Mouse (Mus musculus): ENCODE results near the gene Ttc7.

Gene Ttc7

DNA sequence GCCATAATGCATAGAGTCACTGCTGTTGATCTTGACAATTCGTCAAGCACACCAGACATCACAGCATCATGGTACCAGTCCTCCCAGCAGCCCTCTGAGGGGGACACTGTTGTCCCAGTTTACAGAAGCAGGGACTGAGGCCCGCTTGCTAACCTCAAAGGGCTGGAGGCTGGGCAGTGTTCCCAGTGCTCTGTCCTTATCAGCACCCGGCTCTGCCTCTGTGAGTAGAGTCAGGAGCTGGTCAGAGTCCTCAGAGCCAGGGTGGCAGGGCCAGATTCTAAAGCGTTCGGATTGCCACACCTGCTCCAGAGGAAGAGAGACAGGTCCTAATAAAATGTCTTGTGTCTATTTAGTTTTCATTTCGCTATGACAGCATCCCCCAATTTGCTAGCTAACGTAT is 55.0 kb downstream of the Ttc7 start:
- DNase-seq (ENCODE audit: low read depth, low spot score): no peak

DNA sequence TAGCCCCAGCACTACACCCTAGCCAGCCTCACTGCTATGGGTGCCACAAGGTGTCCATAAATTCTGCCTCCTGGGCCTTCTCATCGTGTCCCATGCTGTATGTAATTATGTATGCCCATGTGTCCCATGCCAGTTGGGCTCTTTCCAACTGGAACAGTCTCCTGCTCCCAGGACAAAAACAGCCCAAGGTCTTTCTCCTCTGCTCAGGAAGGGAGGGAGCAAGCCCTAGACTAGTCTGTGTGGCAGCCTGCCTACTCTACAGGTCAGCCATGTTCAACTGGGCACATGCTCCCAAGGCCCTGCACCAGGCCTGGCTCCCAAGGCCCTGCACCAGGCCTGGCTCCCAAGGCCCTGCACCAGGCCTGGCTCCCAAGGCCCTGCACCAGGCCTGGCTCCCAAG is 56.4 kb downstream of the Ttc7 start:
- DNase-seq (ENCODE audit: low read depth, low spot score): no peak

DNA sequence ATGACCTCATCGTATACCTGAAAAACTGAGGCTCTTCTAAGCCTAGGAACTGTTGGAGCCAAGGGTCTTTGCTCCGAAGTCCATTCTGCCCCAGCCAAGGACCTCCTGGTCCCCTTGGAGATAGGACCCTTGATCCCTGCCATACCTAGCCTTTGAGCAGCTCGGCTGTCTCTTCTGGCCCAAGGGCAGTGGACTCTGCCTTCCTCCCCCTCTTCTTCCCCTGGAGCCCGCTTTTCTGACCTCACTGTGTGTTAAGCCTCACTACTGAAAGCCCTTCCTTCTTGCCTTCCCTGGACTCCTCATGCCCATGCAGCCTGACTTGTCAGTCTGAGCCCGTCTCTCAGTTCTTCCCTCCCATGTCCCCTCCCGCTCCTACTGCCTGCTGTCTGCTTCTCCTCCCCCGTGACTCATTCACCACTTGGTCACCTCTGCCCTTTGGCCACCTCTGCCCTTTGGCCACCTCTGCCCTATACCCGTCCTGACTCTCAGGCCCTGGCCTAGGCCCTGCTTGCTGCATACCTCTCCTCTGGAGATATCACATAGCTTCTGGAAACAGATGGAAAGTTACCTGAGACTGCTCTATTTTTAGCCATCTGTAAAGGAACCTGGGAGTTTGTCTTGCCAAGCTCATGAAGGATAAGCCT is 60.5 kb downstream of the Ttc7 start:
- no peak for DNase-seq (ENCODE audit: low read depth, low spot score)

DNA sequence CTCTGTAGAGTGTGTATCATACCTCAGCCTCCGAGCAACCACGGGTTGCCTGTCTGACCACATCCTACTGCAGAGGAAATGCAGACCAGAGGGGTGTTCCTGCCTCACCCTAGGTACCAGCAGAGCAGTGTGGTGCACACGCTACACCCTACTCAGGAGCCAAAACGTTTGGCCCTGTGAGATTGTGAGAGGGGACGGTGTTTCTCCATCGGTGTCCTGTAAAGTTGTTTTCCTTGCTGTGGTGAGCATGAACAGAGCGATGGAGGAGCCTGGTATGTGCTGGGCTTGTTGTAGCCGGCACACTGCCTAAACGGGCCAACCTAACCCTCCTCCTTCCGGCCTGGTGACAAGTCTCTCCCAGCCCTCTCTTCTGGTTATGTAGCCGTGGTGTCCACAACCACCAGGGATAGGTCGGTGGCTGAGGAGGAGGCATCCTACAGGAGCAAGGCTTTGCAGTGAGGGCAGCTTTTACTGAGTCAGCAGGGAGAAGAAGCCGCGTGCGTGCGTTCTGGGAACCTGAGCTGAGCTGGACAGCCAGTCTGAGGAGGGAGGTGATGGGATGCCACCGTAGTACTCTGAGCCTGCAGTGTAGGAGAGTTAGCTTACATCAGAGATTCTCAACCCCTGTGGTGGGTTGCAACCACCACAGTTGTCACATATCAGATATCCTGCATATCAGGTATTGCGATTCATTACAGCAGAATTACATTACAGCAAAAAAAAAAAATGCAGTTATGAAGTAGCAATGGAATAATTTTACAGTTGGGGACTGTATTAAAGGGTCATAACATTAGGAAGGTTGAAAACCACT is 62.0 kb downstream of the Ttc7 start:
- DNase-seq (ENCODE audit: low read depth, low spot score): no peak

DNA sequence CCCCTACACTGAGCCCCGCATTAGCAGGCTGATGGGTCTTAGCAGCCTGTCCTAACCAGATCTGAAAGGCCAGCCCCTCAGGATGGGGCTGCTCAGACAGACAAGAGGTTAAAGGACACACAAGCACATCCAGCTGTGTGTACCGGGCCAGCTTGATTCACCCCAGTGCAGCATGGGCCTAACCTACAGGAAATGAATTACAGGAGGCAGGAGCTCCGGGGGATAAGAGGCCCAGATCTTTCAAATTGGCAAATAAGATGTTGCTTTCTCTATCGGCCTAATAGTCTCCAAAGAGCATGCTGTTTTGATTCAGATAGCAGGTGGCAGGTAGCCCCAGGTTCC is 62.5 kb downstream of the Ttc7 start:
- no peak for DNase-seq (ENCODE audit: low read depth, low spot score)

DNA sequence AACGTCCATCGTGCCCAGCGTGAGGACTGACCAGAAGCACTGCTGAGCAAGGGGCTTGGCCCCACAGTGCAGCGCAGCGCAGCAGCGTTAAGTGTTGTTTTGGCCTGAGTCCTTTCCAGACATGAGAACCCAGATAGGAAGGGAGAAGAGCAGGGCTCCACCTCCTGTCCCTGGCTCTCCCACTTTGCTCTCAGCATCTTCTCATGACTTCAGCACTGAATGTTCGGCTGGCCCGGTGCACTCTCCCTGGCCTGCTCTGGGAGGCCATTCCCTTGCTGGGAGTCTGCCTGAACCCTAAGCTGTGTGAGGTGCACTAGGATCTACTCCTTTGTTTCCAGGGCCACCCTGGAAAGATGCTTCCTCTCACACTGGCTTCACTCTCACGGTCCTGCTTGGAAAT is 65.7 kb downstream of the Ttc7 start:
- no peak for DNase-seq (ENCODE audit: low read depth, low spot score)

DNA sequence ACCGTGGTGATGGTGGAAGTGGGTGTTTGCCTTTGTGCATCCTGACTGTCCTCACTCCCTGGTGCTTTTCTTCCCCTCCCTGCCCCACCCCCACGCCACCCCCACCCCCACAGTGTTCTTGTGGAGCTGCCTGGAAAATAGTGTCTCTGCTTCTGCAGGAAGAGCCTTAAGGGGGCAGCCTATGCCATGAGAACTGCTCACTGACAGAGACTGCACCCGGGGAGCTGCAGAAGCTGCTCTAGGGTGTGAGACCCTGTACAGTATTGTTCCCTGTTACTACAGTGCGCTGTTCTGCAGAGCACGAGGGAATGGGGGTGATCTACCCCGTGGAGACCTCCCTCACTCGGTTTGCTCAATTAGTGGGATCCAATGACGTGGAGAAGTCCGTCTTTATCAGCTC is 66.4 kb downstream of the Ttc7 start:
- no peak for DNase-seq (ENCODE audit: low read depth, low spot score)

DNA sequence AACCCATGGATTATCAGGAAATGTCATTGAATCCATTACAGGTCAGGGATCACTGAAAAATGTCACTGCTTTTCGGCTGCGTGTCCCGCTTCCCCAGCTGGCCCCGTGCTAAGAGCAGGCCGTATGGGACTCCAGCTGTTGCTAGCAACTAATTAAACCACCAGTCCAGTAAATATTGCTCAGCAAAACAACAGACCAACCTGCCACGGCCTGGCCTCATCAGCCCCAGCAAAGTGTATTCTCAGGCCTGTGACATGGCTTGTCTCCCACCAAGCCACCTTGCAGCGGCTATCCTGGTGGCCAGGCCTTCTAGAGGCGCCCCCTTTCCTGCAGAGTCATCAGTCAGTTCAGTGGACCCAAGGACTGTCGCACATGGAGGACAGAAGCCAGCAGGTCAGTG is 66.9 kb downstream of the Ttc7 start:
- no peak for DNase-seq (ENCODE audit: low read depth, low spot score)

DNA sequence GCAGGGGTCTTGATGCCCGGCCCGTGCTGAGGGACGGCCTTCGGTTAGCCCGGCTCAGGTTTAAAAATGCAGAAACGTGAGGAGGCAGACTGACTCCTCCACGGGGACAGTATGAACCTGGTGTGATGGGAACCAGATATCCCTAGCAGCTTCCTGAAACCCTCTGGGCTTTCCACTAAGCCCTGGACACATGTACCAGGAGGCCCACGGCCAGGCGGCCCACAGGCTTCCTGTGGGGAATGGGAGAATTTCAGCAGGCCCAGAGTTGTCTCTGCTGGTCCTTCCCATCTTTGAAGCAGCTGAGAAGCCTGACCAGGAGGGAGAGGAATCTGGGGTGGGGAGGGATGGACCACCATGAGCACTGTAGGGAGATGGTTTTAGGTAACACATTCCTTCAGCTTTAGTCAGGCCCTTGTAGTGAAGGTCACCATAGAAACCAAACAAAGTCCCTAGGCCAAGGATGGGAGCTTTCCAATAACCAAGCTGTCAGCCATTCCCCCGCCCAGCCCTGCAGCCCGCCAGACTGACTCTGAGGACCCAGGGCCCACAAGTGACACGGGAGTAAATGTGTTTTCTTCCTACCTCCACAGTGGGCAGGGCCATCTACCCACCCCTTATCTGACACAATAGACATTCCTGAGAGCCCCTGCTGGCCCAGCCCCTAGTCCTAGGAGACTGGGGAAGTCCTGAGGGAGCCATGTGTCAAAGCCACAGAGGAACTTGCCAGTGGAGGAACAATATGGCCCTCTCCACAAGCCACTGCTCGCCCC is 68.0 kb downstream of the Ttc7 start:
- DNase-seq (ENCODE audit: low read depth, low spot score): no peak

DNA sequence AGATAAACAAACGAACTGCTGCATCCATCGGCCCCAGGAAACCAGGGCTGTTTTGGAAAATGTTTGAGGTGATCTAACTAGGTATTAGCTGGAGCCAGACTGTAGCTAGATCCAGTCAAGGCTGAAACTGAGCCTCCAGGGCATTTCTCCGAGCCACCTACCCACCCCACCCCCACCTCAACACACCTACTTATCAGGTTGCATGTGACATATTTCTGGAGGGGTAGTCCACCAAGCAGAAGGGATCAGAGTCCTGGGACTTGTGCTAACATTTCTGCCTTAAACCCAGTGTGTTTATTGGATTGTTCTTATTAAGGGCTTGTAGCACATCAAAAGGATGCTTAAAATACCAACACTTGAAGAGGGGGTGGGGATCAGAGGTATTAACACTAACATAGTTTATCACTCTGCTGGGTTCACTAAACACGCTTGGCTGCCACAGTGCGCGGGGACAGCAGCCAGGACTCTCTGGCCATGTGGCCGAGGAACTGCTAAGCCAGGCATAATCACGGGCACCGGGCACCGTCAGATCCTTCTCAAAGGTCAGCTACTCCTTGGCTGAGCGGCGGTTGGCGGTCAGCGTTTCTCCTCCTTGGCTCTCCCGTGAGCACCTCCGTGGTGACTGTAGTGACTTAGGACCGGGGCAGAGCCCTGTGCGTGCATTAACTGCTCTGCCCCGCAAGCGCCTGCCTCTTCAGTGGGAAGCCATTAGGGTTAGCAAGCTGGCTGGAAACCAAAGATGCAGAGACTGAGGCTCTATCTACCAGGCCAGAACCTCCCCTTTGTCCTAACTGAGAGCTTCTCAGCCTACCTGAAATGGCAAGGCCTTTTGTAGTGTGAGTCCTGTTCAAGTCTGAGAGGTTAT is 68.8 kb downstream of the Ttc7 start:
- DNase-seq (ENCODE audit: low read depth, low spot score): no peak

DNA sequence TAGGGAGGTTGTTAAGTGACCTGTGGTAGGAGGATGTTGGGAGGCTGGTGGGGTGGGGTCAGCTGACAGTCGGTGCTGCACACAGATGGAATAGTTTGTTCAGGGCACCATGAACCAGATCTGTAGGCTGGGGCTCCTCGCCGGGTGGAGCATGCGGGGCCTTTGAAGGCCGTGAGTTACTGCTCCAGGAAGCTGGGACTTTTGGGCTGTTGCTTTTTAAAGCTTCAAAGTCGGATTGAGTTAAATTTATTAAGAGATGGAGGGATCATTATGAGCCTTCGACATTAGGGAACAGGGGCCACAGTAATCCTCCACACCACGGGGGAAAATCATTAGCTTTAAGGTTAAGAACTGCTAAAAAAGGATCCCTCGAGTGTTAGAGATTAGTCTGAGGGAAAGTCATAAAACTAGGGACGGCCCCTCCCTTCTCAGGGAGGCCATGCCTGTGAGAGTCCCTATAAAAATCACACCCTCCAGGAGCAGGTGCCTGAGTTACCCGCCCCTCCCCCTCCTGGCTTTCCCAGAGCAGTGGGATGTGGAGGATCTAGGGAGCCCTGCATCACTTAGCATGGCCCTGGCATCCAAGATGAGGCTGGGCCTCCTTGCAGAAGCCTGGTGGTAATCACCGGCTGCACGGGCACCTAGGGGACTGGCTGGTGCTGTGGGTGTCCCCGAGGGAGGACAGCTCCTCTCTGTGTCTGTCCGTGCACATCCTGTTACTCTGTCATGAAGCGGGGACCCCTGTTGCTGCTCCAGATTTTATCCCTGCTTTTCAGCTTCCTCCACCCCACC is 69.6 kb downstream of the Ttc7 start:
- DNase-seq (ENCODE audit: low read depth, low spot score): no peak

DNA sequence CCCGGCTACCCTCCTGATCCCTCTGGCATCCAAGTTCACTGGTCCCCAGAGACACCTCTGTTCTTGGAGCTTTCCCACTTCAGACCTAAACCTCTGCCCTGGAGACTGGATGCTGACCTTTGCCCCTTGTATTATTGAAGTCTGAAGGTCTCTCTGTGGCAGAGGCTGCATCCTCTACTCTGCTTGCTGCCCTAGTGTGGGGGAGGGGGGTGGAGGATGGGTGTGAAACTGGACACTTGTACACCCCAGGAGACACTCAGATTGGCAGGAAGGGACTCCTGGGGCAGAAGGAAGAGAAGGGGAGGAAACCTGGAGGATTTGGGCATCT is 70.2 kb downstream of the Ttc7 start:
- no peak for DNase-seq (ENCODE audit: low read depth, low spot score)

DNA sequence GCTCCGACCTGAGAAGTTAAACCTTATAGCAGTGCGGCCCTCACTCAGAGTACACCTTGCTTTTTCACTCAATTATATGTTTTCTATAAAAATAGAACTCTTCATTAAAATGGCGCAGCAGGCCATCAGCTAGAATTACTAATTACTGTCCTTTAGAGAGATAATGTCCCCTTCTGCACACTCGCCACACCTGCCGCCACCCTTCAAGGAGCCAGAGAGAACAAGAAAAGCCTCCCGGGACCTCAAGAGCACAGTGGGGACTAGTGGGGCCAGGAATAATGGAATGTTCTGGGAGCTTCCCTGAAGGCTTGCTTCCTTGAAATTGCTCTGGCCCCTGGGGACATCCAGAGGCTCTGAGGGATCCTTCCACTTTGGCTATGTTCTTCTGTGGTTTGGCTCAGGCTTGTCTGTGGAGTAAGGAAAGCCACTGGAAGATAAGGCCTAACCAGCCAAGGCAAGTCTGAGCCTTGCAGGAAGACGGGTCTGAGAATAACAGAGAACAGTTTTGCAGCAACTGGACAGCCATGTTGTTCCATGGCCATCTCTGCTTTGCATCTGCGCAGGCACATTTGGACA is 71.1 kb downstream of the Ttc7 start:
- no peak for DNase-seq (ENCODE audit: low read depth, low spot score)

DNA sequence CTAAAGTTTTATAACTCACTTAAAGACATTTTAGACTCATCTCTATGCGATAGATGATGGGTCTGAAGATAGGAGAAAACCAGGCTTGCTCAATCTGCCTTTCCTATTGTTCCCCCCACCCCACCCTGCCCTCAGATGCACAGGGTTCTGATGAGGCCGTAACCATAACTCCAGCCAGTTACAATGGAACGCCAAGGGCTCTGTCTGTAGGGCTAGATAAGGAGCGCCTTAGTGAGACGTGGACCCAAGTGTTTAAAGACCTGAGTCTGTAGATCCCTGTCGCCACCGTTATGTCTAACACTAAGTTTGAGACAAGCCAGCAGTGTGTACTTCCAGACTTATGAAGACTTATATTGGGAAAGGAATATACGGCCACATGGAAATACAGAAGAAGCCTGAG is 72.8 kb downstream of the Ttc7 start:
- no peak for DNase-seq (ENCODE audit: low read depth, low spot score)

DNA sequence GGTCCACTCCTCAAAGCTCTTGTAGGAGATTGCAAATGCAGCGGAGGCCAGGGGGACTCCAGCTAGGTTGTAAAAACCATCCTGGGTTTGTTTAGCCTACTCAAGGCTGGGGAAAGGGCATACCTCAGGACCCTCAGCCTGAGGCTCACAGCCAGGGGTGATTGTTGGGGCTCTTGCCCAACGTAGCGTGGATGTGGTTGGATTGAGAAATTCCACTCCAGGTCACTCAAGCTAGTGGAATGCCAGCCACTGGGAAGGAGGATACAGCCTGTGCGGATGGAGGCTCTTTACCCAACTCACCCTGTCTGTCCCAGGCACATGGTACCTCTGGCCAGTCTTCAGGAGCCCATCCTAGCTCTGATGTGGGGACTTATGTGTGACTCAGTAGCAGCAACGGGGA is 73.6 kb downstream of the Ttc7 start:
- no peak for DNase-seq (ENCODE audit: low read depth, low spot score)

DNA sequence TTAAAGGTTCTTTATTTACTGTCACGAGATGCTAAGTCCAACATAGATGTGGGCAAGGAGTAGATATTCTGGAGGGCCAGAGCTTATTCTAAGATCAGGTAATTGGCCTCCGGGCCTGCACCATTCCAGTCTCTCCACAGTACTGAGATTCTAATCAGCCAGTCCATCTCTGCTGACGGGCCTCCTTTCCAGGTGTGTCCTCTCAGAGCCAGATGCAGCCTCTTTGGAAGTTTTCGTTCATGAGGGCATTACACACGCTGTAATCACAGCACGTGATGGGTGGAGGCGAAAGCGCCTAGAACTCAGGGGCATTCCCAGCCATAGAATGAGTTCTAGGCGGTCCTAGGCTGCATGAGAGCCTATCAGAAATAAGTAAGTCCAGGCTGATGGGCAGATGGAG is 74.8 kb downstream of the Ttc7 start:
- DNase-seq (ENCODE audit: low read depth, low spot score): no peak

DNA sequence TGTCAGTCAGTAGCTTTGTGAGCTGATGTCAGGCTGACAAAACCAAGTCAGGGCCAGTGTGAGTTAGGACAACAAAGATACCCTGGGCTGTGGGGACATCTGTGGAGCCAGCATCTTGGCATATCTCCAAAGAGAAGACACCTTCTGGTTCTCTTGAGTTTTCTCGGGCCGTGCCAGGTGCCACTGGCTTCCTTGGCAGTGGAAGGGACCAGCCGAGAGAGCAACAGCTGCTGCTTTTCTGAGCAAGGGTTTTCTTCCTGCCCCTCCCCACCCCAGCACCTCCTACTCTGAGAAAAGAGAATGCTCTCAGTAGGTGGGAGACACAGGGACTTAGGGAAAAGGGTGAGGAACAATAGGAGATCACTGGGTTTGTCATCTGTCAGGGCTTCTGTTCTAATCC is 78.4 kb downstream of the Ttc7 start:
- no peak for DNase-seq (ENCODE audit: low read depth, low spot score)

DNA sequence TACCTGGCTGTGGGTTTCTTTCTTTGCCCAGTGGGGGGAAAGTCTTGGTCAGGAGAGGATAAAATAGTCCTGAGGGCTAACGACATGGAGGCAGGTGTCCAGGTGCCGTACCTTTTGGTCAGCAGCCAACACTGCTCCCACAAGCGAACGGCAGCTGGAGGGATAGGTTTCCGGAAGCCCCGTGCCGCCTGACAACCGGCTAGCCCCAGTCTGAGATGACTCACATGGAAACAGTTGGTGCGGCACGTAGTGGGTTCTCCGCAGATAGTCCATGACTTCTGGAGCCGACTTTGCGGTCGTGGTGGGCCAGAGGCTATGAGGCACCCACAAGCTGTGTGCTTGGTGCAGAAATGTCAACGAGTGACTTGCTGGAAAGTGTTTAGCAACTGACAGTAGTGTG is 81.4 kb downstream of the Ttc7 start:
- DNase-seq (ENCODE audit: low read depth, low spot score): no peak

DNA sequence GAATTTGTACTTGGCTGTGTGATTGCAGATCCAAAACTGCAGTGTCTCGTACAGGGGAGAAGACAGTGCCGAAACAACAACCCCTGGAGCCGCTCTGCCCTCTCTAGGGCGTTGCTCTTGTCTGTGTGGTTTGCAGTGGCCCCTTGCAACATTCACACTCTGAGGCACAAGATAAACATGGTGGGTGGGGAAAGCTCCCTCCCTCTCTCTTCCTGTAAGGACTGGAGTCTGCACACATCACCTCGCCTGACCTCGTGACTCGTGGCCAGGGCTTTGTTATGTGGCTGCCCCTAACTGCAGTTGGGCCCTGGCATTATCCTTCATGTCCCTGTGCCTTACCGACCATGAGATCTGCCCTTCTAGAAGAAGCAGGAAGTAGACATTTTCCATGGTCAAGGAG is 82.6 kb downstream of the Ttc7 start:
- DNase-seq (ENCODE audit: low read depth, low spot score): no peak

DNA sequence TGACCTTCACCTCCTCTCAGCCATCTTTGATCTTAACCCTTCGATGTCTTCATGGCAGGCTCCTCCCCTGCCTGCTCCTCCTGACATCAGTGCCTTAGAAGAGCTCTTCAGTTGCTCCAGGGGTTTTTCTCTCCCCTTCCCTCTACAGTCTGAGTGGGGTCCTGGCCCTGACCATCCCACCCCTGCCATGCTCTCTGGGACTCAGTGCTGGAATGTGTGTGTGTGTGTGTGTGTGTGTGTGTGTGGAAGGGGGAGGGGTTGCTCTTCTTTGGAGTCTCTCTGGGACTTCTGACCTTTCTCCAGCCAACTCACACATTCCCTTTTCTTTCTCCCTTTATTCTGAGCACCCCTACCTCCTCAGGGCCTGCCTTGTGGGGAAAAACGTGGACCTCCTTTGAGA is 83.8 kb downstream of the Ttc7 start:
- DNase-seq (ENCODE audit: low read depth, low spot score): no peak

DNA sequence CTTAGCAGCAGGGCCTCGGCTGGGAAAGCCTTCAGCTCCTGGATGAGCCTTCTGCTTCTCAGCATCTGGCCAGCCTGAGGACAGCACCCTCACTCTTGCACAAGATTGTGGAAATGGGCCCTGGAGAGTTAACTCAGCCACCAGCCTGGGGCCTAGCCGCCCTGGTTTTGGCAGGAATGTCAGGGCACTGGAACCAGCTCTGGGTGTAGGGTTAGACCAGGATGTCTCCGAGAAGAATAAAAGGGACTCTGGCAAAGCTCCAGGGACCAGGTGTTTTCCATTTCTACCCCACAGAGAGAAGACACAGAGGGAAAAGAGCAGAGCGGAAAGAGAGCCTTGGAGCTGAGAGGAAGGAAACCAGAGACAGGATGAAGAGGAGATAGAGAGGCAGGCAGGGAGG is 84.5 kb downstream of the Ttc7 start:
- no peak for DNase-seq (ENCODE audit: low read depth, low spot score)
